Mouse (Mus musculus) thymus, postnatal 0 days (tissue): Measurements from ENCODE around the gene Sh3pxd2b. TPM values are rescaled to one million over a fixed set of nuclear protein-coding genes. Genes with fewer than 3 reads are reported as not detected.

Source experiments
- DNase-seq: peaks from one replicate; pipeline ENCODE4 v3.0.0-alpha.2; 2015; ENCODE audit warnings: low spot score
- polyA plus RNA-seq: library from polyadenylated mRNA; unstranded; fragments of >200 nt; fragmentation: Nextera tagmentation; extraction: Ambion mirVana; gene quantifications from 2 replicates; pipeline ENCODE4 v1.2.1, GENCODE M21; 2015

Sh3pxd2b gene
- polyA plus RNA-seq, 1 experiment from 2014 or later: 2.7 TPM

DNA sequence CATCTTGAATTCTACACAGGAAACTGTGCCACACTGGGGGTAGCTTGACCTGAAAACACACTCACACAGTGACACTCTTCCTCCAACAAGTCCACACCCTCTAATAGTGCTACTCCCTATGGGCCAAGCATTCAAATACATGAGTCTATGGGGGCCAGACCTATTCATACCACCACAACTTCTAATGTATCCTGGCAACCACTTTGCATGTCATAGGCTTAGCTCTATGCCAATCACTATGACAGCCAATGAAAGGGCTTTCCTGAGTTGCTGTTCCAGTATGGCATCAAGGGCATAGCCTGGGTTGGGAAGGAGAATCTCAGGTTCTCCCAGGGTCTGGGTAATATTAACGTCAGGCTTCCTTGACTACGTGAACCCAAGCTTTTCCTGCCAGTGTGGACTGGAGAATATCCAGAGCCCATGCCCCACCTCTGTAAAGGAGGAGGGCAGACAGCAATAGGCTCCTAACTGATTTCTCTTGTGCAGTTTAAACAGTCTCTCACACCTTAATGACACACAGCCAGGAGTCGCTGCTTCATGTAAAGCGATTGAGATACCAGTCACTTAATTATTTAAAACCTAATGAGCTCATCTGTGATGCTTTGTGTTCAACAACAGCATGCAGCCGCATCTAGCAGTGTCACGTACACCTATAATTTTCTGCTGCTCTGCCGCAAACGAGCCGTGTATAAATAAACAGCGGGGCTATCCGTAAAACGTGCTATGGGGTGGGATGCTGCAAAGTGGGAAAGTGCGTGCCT lies 25.8 kb downstream of the Sh3pxd2b start:
- DNase-seq: no peak

- no peak for DNase-seq
Measured at GRCm38 (mm10) chr11:32374027-32374589, 26.5 kb downstream of the Sh3pxd2b start.

- DNase-seq: no peak
Measured at GRCm38 (mm10) chr11:32375104-32375535, 27.5 kb downstream of the Sh3pxd2b start.

GRCm38 (mm10) chr11:32376086-32376485 lies 28.5 kb downstream of the Sh3pxd2b start:
- no peak for DNase-seq

DNA sequence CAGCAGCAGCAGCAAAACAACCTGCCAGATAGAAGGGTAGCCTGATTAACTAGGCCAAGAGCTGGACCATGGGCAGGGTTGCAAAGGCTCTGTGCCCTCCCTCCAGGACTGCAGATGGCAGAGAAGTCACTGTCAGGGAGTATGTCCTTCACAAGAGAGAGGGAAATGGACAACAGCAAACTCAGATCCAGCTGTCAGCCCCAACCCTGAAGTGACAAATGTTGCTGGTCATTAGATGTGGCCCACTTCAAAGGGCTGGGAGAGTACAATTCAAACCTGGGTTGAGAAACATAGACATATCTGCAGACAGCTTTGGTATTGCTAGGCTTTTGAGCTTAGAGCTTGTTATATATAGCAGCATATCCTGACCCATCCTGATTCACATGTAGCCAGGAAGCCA lies 32.3 kb downstream of the Sh3pxd2b start:
- no peak for DNase-seq

GRCm38 (mm10) chr11:32383341-32384134 lies 35.9 kb downstream of the Sh3pxd2b start:
- DNase-seq: no peak

- DNase-seq: no peak
Measured at GRCm38 (mm10) chr11:32384135-32384801, 36.6 kb downstream of the Sh3pxd2b start.

GRCm38 (mm10) chr11:32386043-32386442 lies 38.4 kb downstream of the Sh3pxd2b start:
- no peak for DNase-seq

DNA sequence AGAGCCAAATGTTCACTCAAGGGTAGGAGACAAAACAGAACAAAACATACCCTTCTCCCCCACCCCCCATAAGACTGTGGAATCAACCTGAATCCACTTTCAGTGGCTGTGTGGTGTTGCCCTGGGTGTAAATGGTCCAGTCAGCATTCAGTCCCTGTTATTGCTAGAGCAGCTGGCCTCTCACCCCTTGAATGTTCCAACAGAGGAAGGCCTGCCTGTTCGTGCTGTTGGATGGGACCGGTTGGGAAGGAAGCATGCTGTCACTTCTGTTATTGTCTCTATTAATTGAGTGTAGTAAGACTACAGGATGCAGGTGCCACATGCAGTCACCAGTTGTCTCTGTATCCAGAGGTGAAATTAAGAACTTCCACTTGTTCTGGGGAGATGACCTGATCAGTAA lies 40.4 kb downstream of the Sh3pxd2b start:
- no peak for DNase-seq

- no peak for DNase-seq
Measured at GRCm38 (mm10) chr11:32393095-32393494, 45.5 kb downstream of the Sh3pxd2b start.

DNA sequence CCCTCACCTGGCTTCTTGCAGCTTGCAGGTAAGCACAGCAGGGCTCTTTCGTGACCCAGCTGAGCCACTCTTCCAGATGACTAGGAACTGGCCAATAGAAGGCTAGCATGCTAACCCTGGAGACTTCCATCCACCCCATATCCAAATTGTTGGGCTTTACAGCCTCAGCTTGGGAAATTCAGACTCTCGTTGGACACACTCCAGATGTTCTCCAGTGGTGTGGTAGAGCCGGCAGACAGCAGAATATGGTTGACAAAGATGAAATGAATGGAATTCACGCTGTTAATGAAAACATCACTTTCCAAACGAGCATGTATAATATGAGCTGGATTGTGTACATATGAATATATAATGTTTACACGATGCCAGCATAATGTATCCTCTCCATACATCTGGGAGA lies 48.2 kb downstream of the Sh3pxd2b start:
- no peak for DNase-seq

GRCm38 (mm10) chr11:32398446-32398845 lies 50.8 kb downstream of the Sh3pxd2b start:
- DNase-seq: no peak

DNA sequence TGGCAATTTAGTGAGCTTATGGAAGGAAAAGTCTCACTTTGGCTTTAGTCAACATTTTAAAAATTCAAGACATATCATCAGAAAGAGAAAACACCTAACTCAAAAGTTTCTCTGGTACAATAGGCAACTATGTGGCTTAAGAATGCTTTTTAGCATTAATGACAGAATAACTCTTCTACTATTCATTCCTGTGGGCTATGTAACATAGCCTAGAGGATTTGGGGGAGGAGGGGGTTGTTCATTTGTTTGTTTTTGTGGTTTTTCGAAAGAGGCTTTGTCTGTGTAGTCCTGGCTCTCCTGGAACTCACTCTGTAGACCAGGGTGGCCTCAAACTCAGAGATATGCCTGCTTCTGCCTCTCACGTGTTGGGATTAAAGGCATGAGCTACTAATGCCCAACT lies 51.6 kb downstream of the Sh3pxd2b start:
- no peak for DNase-seq

DNA sequence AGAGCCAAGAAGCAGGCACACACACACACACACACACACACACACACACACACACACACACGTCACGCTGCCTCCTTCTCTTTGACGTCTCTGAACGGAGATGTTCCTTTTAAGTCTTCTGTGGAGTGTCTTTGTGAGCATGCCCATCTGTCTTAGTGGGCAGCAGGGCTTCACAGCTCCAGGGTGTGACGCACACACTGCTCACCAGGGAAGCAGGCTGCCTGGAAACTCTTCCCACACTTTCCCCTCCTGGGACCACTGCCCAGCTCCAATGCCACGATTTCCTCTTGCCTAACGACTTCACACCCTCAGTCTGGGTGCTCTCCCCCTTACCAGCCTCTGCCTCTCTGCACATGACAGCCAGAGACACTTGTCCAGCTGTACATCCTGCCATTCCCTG lies 55.1 kb downstream of the Sh3pxd2b start:
- no peak for DNase-seq

DNA sequence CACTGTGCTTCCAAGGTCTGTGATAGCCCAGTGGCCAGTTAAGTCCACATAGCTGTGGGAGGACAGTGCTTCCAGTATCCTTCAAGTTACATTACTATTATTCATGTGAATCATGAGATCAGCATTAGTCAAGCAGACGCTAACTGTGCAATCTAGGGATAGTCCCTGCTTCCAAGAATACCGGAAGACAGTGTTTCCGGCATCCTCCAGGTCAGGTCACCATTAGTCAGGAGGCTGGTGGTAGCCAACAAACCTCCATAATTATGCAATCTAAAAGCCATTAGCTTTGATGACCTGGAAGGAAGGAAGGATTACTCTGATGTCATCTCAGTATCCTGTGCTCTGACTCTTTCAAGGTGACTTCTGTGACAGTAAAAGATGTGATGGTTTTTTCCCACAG lies 57.1 kb downstream of the Sh3pxd2b start:
- no peak for DNase-seq

- no peak for DNase-seq
Measured at GRCm38 (mm10) chr11:32407863-32408262, 60.2 kb downstream of the Sh3pxd2b start.

DNA sequence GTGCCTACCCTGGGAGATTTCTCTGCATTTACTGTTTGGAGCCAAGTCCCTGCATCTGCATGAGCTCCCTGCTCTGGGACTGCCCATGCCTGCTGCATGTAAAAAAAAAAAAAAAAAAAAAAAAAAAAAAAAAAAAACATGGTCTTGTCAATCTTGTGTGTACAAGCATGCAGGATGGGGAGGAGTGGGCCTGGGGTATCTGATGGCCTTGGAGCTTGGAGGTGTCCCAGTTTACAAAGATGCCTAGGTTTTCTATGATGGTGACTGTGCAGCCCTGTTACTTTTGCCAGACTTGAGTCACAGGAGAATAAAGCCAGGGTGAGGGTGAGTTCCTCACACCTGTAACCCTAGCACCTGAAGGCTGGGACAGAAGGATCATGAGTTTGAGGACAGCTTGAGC lies 61.4 kb downstream of the Sh3pxd2b start:
- no peak for DNase-seq

DNA sequence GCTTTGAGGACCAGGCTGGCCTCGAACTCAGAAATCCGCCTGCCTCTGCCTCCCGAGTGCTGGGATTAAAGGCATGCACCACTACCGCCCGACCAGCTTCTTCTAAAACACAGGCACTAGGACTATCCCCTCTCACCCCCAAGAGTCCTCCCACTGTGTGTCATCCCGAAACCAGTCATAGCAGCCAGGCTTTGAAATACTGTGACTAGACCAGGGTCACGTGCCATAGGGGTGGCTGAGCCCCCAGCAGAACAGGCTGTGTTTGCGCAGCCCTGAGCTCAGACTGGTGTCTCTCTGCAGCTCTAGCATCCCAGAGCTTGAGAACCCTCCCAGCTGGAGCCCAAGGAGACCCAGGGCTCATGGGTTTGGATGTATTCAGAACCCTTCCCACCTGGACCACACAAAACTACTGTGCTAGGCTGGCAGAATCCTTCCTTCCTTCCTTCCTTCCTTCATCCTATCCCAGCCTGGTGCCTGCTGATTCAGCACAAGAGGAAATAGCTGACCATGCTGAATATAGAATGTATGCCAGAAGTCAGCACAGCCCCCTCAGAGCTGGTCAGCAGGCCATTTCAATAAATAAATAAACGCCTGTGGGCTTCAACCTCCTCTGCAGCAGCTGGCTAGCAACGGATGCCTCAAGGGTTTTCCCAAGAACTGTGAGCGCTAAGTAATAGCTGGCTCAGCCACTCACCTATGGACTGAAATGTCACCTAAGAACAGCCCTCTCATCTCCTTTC lies 62.4 kb downstream of the Sh3pxd2b start:
- DNase-seq: no peak

DNA sequence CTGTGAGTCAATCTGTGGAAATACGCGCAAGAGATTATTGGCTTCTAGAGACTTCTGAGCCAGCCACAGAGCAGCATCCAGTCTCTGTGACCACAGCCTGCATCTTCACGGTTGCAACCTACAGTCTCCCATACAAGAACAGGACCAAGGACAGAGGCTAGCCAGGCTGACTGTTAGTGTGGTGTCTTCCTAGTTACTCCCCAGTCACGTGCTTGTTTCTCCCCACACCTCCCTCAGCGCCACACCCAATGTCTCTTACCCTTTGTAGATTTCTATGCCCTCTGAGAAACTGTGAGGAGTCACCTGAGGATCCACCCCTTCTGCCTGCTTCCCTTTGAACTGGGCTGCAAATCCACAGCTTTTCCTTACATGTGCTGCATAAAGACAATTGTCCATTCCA lies 72.4 kb downstream of the Sh3pxd2b start:
- no peak for DNase-seq

DNA sequence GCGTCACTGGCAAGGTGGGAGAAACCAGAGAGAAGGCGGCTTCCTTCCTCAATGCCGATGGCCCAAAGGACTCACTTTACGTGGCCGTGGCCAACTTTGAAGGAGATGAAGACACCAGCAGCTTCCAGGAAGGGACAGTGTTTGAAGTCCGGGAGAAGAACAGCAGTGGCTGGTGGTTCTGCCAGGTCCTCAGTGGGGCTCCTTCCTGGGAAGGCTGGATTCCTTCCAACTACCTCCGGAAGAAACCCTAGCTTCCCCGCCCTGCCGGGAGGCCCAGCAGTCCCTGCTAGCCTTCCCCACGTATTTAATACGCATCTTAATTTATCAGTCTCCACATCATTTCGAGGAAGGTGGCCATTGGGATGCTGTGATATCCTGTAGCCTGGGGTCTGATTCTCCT lies 75.7 kb downstream of the Sh3pxd2b start:
- no peak for DNase-seq

GRCm38 (mm10) chr11:32424600-32424999 lies 77.0 kb downstream of the Sh3pxd2b start:
- no peak for DNase-seq
